Mouse (Mus musculus) myocyte (in vitro differentiated cells): Measurements from ENCODE around the gene Galntl5. TPM values are rescaled to one million over a fixed set of nuclear protein-coding genes. Genes with fewer than 3 reads are reported as not detected.
"Not testable (repeated sequence)": the region's sequence is repeated elsewhere in the genome, so short reads cannot be mapped to it uniquely, and the experiment has no call there.

ENCODE experiments used
- H3K27me3 ChIP-seq: one replicate; pipeline ENCODE4 v1.6.1; 2011; ENCODE audit not compliant: control insufficient read depth, insufficient read depth, insufficient read length
- H3K36me3 ChIP-seq: one replicate; pipeline ENCODE4 v1.6.1; 2011; ENCODE audit not compliant: control insufficient read depth, insufficient read depth
- H3K4me2 ChIP-seq: one replicate; pipeline ENCODE4 v1.6.1; 2011; ENCODE audit warnings: low read depth, control low read depth
- H3K4me3 ChIP-seq: one replicate; pipeline ENCODE4 v1.5.1; 2011; ENCODE audit warnings: mild to moderate bottlenecking, control low read depth, moderate library complexity
- H3K79me2 ChIP-seq: one replicate; pipeline ENCODE4 v1.6.1; 2011; ENCODE audit not compliant: control insufficient read depth, insufficient read depth
- H3ac ChIP-seq: one replicate; pipeline ENCODE4 v1.6.1; 2011; ENCODE audit not compliant: control insufficient read depth, insufficient read length
- CEBPB ChIP-seq: IDR thresholded peaks from 2 replicates; pipeline ENCODE4 v1.6.1; 2011; ENCODE audit warnings: mild to moderate bottlenecking, moderate library complexity; ENCODE audit not compliant: poor library complexity, insufficient read depth, severe bottlenecking
- E2F4 ChIP-seq: IDR thresholded peaks from one replicate; pipeline ENCODE4 v1.6.1; 2011; ENCODE audit warnings: mild to moderate bottlenecking, control low read depth, moderate library complexity; ENCODE audit not compliant: insufficient read depth
- MAX ChIP-seq: IDR thresholded peaks from one replicate; pipeline ENCODE4 v1.6.1; 2011; ENCODE audit warnings: low read depth, mild to moderate bottlenecking, control low read depth
- MYOD1 ChIP-seq, 3 experiments: IDR thresholded peaks; one replicate each; pipeline ENCODE4 v1.6.1; 2011; ENCODE audit warnings: control low read depth in 2 of 3, low read depth in 2 of 3, mild to moderate bottlenecking in 2 of 3, moderate library complexity in 1 of 3; ENCODE audit not compliant: insufficient read length in 2 of 3, control insufficient read depth in 1 of 3
- MYOG ChIP-seq, 3 experiments: IDR thresholded peaks; one replicate each; pipeline ENCODE4 v1.6.1; 2011; ENCODE audit warnings: control low read depth in 2 of 3, low read depth in 2 of 3, mild to moderate bottlenecking in 2 of 3; ENCODE audit not compliant: insufficient read length in 2 of 3, control insufficient read depth in 1 of 3, insufficient read depth in 1 of 3
- POLR2A ChIP-seq: IDR thresholded peaks from one replicate; pipeline ENCODE4 v1.6.1; 2011; ENCODE audit warnings: low read depth, mild to moderate bottlenecking, control low read depth, moderate library complexity; ENCODE audit not compliant: insufficient read length
- POLR2AphosphoS2 ChIP-seq: IDR thresholded peaks from one replicate; pipeline ENCODE4 v1.6.1; 2011; ENCODE audit warnings: low read depth, control low read depth; ENCODE audit not compliant: insufficient read length
- REST ChIP-seq: IDR thresholded peaks from one replicate; pipeline ENCODE4 v1.6.1; 2011; ENCODE audit warnings: mild to moderate bottlenecking, control low read depth, moderate library complexity; ENCODE audit not compliant: insufficient read depth, insufficient read length
- SRF ChIP-seq: IDR thresholded peaks from one replicate; pipeline ENCODE4 v1.6.1; 2011; ENCODE audit warnings: low read depth; ENCODE audit not compliant: control insufficient read depth, insufficient read length
- TCF12 ChIP-seq: IDR thresholded peaks from one replicate; pipeline ENCODE4 v1.6.1; 2011; ENCODE audit warnings: mild to moderate bottlenecking, control low read depth; ENCODE audit not compliant: poor library complexity, insufficient read depth, severe bottlenecking
- TCF3 ChIP-seq: IDR thresholded peaks from one replicate; pipeline ENCODE4 v1.6.1; 2011; ENCODE audit warnings: low read depth, control low read depth; ENCODE audit not compliant: insufficient read length
- USF1 ChIP-seq: IDR thresholded peaks from one replicate; pipeline ENCODE4 v1.6.1; 2011; ENCODE audit warnings: low read depth, mild to moderate bottlenecking, control low read depth, moderate library complexity
- polyA plus RNA-seq: library from polyadenylated mRNA; unstranded; fragments of >200 nt; fragmentation: generic; extraction: Trizol; gene quantifications from one replicate; pipeline ENCODE4 v1.2.1, GENCODE M21; 2012; ENCODE audit warnings: missing spikeins

Gene Galntl5
- polyA plus RNA-seq, 1 experiment = not detected

DNA sequence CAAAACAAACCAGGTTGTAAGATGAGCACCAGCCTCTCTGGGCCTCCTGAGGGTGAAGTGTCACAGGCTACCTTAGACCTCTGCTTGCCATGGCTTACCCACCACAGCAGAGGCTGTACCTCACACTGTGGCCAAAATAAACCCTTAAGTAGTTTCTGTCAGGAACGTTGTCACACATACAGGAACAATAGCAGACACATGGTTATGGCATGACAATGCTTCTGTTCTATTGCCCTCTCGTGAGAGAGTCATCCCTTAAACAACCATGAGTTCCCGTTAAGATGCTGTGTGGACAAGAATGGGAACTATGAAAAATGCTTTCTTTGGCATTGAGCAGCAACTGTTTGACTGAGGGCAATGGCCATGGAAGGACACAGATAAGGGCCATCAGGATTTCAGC is 40.3 kb downstream of the Galntl5 start, which contains the start of gene Galnt11:
TSS of gene Galnt11 (plus strand) at position 301 of the 400 bp plus-strand sequence.
- Histone ChIP-seq H3K79me2 (peaks cover 15% of the 10 kb centered on the region), H3K27me3 (no peaks in the 10 kb centered on the region), H3K36me3 (no peaks in the 10 kb centered on the region), H3K4me2 (peak within 1 kb of the TSS; percentile 88), H3ac (peak within 1 kb of the TSS; percentile 77), H3K4me3 (peak within 1 kb of the TSS; percentile 53)
- TF ChIP-seq TCF12 = no peak
- no peak for TF ChIP-seq MAX
- TF ChIP-seq USF1 = no peak
- no peak for TF ChIP-seq POLR2A
- TF ChIP-seq POLR2AphosphoS2 = no peak
- no peak for TF ChIP-seq SRF
- no peak for TF ChIP-seq MYOD1 (IDR thresholded peaks at IDR 0.05; ENCODE audit: control insufficient read depth in 1 of 3, insufficient read length in 2 of 3, low read depth in 2 of 3)
- no peak for TF ChIP-seq TCF3
- TF ChIP-seq REST = no peak
- TF ChIP-seq E2F4 = no peak
- TF ChIP-seq CEBPB = no peak
- TF ChIP-seq MYOG (IDR thresholded peaks at IDR 0.05; ENCODE audit: control insufficient read depth in 1 of 3, insufficient read depth in 1 of 3, insufficient read length in 2 of 3, low read depth in 2 of 3) = no peak

DNA sequence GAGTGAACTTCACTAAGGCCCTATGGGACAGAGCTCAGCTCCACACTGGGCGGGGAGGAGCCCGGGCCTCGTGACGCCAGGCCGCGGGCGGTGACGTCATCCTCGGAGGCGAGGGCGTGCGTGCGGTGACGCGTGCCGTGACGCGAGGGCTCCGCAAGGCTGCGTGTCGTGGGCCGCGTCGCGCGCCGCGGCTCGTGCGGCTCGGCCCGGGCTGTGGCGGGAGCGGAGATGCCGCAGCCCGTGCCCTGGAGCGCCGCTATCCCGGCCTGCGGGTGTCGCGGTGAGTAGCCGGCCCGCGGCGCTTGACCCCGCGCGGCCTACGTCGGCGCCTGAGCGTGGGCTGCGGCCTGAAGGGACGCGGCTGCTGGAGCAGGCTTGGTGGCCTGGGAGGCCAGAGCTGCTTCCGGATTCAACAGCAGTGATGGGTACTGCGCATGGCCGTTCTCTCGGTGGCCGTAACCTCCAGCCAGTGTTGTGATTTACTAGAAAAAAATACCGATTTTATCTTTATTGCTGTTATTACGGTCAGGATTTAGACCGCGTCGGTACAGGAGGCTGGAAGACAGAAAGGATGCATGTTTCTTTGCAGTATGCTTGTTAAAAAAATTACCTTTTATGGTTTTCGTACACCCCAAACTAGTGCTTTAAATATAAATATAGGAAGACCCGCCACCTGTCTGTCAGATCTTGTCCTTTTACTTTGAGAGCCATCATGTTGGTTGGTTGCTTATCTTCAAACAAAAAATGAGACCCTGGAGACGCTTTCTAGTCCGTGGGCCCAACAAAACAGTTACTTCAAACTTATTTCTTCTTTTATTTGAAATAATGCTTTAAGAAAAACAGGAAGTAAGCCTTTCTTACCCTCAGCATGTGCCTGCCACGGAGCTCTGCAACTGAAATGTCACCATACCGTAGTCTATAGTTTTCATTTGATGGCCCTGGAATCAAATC is 41.8 kb downstream of the Galntl5 start, which contains the start of gene E130116L18Rik:
TSS of gene E130116L18Rik (minus strand) at position 402 of the 951 bp plus-strand sequence.
- Histone ChIP-seq H3K4me2 (peak within 1 kb of the TSS; percentile 88), H3ac (peak within 1 kb of the TSS; percentile 77), H3K36me3 (no peaks in the 10 kb centered on the region), H3K27me3 (no peaks in the 10 kb centered on the region), H3K4me3 (peak within 1 kb of the TSS; percentile 53), H3K79me2 (peaks cover 18% of the 10 kb centered on the region)
- TF ChIP-seq TCF12 (no peak), CEBPB (no peak), POLR2AphosphoS2 (peak; percentile 76), MYOG (IDR thresholded peaks at IDR 0.05; ENCODE audit: control insufficient read depth in 1 of 3, insufficient read depth in 1 of 3, insufficient read length in 2 of 3, low read depth in 2 of 3) (no peak), REST (peak; percentile 10), TCF3 (no peak), SRF (no peak), MYOD1 (IDR thresholded peaks at IDR 0.05; ENCODE audit: control insufficient read depth in 1 of 3, insufficient read length in 2 of 3, low read depth in 2 of 3) (no peak), USF1 (no peak), POLR2A (peak; percentile 96), MAX (no peak), E2F4 (no peak)

DNA sequence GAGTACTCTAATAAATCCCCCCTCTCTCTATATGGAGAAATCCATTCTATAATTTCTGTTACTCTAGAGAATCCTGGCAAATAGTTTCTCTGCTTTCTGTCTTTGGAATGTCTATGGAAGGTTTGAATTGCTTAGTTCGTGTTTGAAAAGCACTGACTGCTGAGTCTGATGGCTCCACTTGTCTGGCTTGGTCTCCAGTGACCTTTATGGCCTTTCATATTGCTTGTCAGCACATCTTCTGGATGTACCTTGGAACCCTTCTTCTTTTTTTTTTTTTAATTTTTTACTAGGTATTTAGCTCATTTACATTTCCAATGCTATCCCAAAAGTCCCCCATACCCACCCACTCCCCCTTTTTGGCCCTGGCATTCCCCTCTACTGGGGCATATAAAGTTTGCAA is 43.1 kb downstream of the Galntl5 start:
- H3K4me2 ChIP-seq, H3K4me3 ChIP-seq, H3K27me3 ChIP-seq, H3ac ChIP-seq, H3K36me3 ChIP-seq: not testable (repeated sequence)
- peaks cover 18% of the 10 kb centered on the region for H3K79me2 ChIP-seq

- no peaks in the 10 kb centered on the region for H3K27me3 ChIP-seq
- H3ac ChIP-seq = no peak overlapping the region
- H3K36me3 ChIP-seq = no peaks in the 10 kb centered on the region
- H3K79me2 ChIP-seq = no peaks in the 10 kb centered on the region
- H3K4me2 ChIP-seq = no peak overlapping the region
- TF ChIP-seq SRF (no peak), POLR2A (no peak), CEBPB (no peak), USF1 (no peak)
- H3K4me3 ChIP-seq = no peak overlapping the region
These were observed 61.8 kb downstream of the Galntl5 start for GRCm38 (mm10) chr5:25243101-25243500.

GRCm38 (mm10) chr5:25245806-25246472 is 64.7 kb downstream of the Galntl5 start:
- Histone ChIP-seq H3ac (no peak overlapping the region), H3K4me3 (no peak overlapping the region), H3K27me3 (no peaks in the 10 kb centered on the region), H3K79me2 (no peaks in the 10 kb centered on the region), H3K4me2 (no peak overlapping the region), H3K36me3 (peaks cover under 1% of the 10 kb centered on the region)
- TF ChIP-seq POLR2AphosphoS2 = no peak
- no peak for TF ChIP-seq MYOG (IDR thresholded peaks at IDR 0.05; ENCODE audit: control insufficient read depth in 1 of 3, insufficient read depth in 1 of 3, insufficient read length in 2 of 3, low read depth in 2 of 3)
- no peak for TF ChIP-seq MAX
- TF ChIP-seq USF1 = no peak
